Mouse (Mus musculus) testis, postnatal 14 days (tissue): Measurements from ENCODE around the gene Mxra8.

Experiments
- DNase-seq: peaks from one replicate; pipeline ENCODE4 v3.0.0; 2021; ENCODE audit warnings: low spot score

Gene Mxra8

DNA sequence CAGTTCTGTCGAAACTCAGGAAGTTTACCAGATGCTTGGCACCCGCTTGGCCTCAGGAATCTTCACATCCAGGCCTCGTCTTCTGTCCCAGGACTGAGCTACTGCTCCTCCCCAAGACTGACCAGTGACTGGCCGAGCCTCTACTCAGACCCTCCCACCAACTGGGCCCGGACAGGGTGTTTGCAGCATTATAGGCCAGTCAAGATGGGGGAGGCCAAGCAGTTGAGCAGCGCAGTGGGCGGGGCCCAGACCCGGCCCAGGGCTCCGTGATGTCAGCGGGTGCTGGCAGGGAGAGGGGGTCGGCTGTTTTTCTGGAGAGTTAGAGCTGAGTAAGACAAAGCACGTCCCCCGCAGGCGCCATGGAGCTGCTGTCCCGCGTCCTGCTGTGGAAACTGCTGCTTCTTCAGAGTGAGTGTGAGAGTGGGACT is at the start of gene Mxra8:
Mxra8 (plus strand) TSS at position 198 of the 428 bp plus-strand sequence.
- DNase-seq, result peak; percentile 82

- no peak for DNase-seq
Measured at GRCm38 (mm10) chr4:155790021-155790489, 49.4 kb upstream of the Mxra8 start, which contains the start of gene Ankrd65. TSS of gene Ankrd65 (plus strand) at chr4:155790439.

DNA sequence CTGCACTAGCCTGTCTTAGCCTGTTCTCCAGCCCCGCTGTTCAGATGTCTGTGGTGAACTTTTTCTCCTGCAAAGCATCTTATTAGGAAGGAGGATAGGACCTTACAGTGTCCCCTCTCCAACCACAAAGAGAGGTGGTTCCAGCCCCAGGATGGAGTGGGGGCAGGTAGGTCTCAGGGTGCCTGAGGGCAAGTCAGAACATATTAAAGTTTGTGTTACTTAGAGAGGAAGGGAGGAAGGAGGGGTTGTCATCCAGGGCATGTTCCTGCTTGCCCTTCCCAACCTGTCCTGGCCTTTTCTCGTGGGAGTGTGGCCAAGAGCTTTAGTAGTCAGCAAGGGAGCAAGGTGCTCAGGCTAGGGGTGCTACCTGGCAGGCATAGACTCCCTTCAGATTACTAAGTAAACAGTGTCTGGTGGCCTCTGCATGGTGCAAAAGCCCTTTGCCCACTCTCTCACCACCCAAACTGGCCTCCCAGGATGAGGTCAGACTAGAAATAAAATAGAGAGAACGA is 48.8 kb upstream of the Mxra8 start:
- DNase-seq, result no peak

DNA sequence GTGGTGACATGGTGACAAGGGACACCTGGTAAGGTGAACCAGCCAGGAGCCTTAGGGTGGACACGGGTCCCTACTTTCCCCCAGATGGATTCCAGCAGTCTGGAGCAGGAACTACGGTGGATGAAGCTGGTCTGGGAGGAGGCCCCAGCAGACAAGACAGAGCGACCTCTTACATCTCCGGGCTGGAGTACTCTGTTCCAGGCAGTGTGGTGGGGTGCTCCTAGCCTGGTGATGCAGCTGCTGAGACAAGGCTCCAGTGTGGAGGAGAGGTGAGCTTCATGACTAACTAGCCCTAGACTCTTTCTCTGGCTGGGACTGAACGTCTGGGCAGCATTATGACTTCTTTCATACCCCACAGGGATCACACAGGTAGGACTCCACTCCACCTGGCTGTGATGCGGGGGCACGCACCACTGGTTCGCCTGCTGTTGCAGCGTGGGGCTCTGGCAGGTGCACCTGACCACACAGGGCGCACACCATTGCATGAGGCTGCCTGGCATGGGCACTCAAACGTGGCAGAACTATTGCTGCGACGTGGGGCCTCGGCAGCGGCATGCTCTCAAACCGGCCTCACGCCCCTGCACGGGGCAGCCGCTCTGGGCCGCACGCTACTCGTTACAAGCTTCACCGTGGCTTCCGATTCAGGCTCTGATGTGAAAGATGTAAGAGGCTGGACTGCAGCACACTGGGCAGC is 48.1 kb upstream of the Mxra8 start:
- peak; percentile 16 for DNase-seq

GRCm38 (mm10) chr4:155793730-155794129 is 45.8 kb upstream of the Mxra8 start:
- DNase-seq, result no peak

- DNase-seq, result no peak
Measured at GRCm38 (mm10) chr4:155802075-155802474, 37.4 kb upstream of the Mxra8 start.

DNA sequence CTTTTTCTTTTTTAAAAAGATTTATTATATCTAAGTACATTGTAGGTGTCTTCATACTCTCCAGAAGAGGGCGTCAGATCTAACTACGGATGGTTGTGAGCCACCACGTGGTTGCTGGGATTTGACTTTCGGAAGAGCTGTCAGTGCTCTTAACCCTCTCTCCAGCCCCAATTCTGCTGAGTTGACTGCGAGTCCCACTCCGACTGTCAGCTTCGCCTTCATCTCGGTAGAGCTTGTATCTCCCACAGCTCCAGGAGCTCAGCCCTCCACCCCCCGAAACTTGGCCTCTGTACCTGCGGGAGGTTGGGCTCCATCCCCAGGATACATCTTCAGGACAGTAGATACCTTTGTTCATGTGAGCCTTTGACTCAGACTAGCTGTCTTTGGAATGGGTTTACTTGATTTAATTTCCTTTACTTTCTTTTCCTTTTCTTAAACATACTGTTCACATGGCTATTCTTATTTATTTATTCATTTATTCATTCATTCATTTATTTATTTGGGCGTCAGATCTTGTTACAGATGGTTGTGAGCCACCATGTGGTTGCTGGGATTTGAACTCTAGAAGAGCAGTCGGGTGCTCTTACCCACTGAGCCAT is 36.6 kb upstream of the Mxra8 start, which contains the start of gene Mrpl20:
Mrpl20 (plus strand) TSS at position 138 of the 599 bp plus-strand sequence.
- DNase-seq, result no peak

DNA sequence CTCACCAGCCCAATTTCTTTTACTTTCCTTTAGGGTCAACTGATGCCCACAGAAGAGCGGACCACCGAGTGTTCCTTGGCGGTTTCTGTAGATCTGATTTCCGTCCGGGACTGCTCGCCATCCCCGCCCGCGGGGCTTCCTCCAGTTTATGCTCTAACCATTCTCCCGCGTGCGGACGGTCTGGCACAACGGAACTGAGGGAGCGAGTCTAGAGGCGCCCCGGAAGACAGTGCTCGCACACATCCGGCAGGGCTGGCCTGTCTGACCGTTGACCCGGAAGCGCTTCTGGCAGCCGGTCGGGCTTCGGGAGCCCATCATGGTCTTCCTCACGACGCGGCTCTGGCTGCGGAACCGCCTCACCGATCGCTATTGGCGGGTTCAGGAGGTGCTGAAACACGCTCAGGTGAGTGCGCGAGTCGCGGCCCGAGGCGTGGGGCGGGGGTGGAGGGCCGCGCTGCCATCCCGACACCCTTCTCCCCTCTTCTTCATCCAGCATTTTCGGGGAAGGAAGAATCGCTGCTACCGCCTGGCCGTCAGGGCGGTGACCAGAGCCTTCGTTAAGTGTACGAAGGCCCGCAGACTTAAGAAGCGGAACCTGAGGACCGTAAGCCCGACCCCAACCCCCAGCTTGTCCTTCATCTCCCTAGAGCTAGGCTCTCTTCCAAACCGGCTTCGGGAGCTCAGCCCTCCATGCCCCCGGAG is 36.0 kb upstream of the Mxra8 start:
- DNase-seq, result peak; percentile 94

DNA sequence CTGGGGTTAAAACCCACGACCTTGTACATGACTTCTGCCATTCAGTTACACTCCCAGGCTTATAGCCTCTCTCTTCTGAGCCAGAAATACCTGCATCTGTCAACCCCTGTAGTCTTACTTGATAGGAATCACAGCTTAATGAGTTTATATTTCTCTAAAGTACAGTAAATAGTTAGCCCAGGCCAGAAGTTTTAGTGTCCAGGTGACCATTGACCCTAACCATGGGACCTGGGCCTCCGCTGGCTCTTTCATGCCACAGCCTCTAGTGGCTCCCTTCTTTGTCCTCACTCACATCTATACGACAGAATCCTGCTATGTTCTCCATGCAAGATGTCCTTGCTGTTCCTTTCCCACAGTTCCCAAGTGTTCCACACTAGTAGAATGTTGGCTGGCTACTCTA is 31.6 kb upstream of the Mxra8 start:
- DNase-seq, result no peak

- peak; percentile 96 for DNase-seq
Measured at GRCm38 (mm10) chr4:155811929-155812664, 27.4 kb upstream of the Mxra8 start, which contains the start of gene Ccnl2. TSS of gene Ccnl2 (plus strand) at chr4:155812489.

GRCm38 (mm10) chr4:155812665-155813181 is 26.8 kb upstream of the Mxra8 start:
- DNase-seq, result peak; percentile 56

DNA sequence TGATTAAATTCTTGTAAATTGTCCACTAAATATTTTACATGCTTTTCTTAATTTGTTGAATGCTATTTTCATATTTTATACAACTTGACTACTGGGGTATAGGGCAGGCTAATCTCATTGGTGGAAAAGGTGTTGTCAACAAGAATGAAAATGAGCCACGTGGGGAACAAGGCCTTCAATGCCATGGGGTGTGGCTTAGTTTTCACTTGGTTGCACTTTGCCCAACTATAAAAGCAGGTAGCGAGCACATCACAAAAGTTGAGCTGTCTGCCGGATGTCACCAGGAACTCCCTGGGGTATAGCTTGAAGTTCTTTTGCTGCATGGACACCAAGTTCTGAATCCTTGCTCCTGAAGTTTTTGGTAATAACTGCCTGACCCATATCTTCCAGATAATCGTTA is 21.9 kb upstream of the Mxra8 start:
- DNase-seq, result no peak

DNA sequence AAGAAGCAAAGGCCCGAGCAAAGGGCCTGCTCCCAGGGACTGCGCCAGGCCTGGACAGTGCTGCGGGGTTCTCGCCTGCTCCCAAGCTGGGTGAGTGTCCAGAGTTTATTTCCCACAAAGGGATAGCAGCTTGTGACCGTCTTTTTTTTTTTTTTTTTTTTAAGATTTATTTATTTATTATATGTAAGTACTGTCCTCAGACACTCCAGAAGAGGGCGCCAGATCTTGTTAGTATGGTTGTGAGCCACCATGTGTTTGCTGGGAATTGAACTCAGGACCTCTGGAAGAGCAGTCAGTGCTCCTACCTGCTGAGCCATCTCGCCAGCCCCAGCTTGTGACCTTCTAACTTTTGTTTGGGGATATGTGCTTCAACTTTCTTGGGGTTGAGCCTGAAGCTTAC is 18.5 kb upstream of the Mxra8 start:
- no peak for DNase-seq

DNA sequence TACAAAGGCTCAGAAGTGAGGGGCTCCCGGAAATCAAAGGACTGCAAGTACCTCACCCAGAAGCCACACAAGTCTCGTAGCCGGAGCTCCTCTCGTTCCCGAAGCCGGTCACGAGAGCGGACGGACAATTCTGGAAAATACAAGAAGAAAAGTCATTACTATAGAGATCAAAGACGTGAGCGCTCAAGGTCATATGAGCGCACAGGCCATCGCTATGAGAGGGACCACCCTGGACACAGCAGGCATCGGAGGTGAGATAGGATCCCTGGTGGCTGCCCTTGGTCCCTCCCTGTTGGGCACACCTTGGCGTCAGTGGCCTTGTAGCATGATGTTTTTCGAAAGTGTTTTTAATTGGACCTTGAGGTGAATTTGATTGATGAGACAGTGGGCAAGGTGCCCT is 16.0 kb upstream of the Mxra8 start:
- DNase-seq, result no peak

- DNase-seq, result no peak
Measured at GRCm38 (mm10) chr4:155829866-155830265, 9.6 kb upstream of the Mxra8 start.

DNA sequence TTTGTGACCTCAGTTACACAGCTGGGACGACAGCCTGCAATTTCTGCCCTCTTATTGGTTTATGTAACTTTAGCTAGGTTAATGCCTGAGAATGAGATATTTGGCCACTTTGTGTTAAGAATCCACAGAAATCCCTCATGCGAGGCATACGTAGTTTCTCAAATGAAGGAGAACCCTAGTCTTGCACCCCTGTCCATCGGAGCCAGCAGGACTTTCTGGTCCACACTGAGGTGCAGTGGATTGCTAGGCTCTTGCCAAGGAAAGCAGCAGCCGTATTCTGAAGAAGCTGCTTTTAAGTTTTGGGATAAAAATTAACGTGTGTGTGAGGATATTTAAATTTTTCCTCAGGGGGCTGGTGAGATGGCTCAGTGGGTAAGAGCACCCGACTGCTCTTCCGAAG is 8.9 kb upstream of the Mxra8 start:
- no peak for DNase-seq

DNA sequence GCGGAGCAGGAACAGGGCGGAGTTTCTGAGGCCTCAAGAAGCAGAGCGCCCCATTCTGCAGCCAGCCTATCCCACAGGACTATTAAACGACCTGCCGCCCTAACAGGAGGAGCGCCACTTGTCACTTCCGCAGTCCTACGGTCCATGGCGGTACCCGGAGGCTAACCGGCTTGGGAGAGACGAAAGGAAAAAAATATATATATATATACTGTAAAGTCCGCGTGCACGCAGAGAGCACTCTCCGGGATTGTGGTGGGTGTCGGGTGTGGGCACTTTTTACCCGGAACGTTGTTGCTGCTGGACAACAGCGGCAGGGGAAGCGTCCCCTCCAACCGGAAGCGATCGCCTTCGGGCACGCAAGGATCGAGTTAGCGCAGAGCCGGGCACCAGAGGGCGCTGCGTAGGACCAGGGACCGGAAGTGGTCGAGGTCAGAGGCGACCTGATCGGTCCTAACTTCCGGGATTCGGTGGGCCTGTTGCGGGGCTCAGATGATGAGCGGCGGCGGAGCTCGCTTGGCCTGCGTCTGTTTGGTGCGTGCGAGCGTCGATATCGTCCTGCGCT is 8.2 kb upstream of the Mxra8 start, which contains the start of gene Aurkaip1:
Aurkaip1 (plus strand) TSS at position 68 of the 562 bp plus-strand sequence.
- peak; percentile 96 for DNase-seq

DNA sequence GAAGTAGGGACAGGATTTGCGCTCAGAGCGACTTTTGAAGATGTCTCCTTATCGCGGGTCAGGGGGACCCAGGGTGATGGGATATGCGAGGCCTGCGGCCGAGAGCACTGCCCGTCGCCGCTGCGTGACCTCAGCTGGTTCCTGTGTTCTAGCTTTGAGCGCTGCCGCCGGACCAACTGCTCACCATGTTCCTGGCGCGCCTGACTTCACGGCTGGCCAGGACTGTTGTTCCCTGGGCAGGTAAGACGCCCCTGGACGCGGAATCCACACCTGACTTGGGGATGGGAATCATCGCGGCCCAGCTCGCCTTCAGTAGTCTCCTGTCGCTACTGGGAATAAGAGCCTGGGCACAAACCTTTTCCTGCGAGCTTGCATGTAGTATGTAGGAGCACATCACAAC is 7.6 kb upstream of the Mxra8 start:
- DNase-seq, result no peak

DNA sequence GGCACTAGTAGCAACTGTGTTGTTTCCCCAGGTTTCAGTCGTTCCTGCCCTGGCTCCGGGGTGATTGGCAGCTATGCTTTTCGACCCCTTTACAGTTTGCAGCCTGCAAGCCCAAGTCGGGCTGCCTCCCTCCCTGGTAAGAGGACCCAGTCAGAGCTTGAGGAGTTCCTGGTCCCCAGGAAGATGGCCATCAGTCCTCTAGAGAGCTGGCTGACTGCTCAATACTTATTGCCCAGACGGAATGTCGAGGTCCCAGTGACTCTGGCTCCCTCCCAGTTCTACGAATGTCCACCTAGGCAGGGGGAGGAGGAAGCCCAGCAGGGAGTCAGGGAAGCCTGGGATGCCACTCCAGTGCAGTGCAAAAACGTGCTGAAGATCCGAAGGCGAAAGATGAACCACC is 7.2 kb upstream of the Mxra8 start:
- DNase-seq, result no peak

DNA sequence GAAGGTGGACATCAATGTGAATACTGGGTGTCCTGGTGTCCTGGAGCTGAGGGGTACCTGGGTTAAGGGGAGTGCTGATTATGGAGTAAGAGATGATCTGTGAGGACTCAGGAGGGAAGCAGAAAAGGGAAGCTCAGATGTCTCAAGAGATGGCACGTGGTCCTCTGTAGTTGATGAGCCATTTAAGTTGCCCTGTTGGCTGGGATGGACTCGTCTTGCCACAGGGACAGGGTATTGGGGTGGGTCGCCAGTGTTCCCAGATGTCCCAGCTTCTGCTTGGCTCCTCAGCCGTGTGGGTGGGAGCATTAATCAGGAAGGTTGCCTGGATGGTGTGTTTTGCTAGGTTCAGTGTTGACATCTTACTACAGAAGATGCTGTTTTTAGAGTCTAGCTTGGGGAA is 6.2 kb upstream of the Mxra8 start:
- DNase-seq, result no peak

DNA sequence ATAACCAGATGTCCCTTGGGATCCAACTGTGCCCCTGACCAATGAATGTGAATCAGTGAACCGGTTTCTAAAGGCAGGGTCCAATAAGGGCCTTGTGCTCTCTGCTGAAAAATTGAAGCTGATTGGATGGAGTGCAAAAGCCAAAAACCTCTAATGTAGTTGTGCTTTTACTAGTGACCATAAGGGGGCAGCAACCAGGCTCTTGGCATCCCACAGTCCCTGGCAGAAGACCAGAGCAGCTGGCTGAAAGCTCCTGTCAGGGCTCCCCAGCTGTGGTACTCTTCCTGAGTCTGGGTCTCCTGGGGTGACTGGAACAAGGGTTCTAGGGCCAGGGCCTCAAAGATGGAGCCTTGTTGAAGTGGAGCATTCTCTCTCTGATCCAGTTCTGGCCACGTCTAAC is 5.6 kb upstream of the Mxra8 start:
- peak; percentile 69 for DNase-seq
